Mouse (Mus musculus) liver, embryonic 16.5 days (tissue): Measurements from ENCODE around the gene Oas1c. TPM values are rescaled to one million over a fixed set of nuclear protein-coding genes. Genes with fewer than 3 reads are reported as not detected.
A peak's percentile ranks its signal among the peaks of the same experiment; 100 is the strongest.

Source experiments
- ATAC-seq: fragments of 200-750 bp; cut with Nextera tagmentation; 2 replicates; pipeline ENCODE4 v1.8.0; 2017; ENCODE audit warnings: low read depth, mild to moderate bottlenecking, moderate number of reproducible peaks, moderate library complexity
- H3K27ac ChIP-seq: fragments of 300-500 bp; sonication (generic); 2 replicates; pipeline ENCODE4 v1.5.1; 2014; ENCODE audit warnings: mild to moderate bottlenecking, low read length
- H3K27me3 ChIP-seq: fragments of 300-500 bp; sonication (generic); 2 replicates; pipeline ENCODE4 v1.6.1; 2014; ENCODE audit warnings: low read depth, low read length, mixed read lengths; ENCODE audit not compliant: control insufficient read depth, insufficient read depth
- H3K36me3 ChIP-seq: fragments of 300-500 bp; sonication (generic); 2 replicates; pipeline ENCODE4 v1.6.1; 2014; ENCODE audit warnings: mild to moderate bottlenecking; ENCODE audit not compliant: control insufficient read depth, insufficient read depth
- H3K4me1 ChIP-seq: fragments of 300-500 bp; sonication (generic); 2 replicates; pipeline ENCODE4 v1.6.1; 2014; ENCODE audit warnings: low read depth, low read length, mixed read lengths; ENCODE audit not compliant: control insufficient read depth
- H3K4me2 ChIP-seq: fragments of 300-500 bp; sonication (generic); 2 replicates; pipeline ENCODE4 v1.6.1; 2014; ENCODE audit warnings: low read depth, low read length, mixed read lengths
- H3K4me3 ChIP-seq: fragments of 300-500 bp; sonication (generic); 2 replicates; pipeline ENCODE4 v1.5.1; 2014; ENCODE audit warnings: low read depth, mild to moderate bottlenecking, low read length
- H3K9ac ChIP-seq: fragments of 300-500 bp; sonication (generic); 2 replicates; pipeline ENCODE4 v1.6.1; 2014; ENCODE audit warnings: low read depth, low read length
- H3K9me3 ChIP-seq: fragments of 300-500 bp; sonication (generic); replicated peaks from 2 replicates; pipeline ENCODE4 v1.6.1; 2016; ENCODE audit warnings: low read length; ENCODE audit not compliant: control insufficient read depth
- WGBS: fragments of 180-500 bp; shearing (Covaris S2); extraction: QIAGEN DNeasy Blood & Tissue Kit; methylation state at CpG from one replicate; pipeline ENCODE4 v1.1.7; 2014; ENCODE audit not compliant: insufficient replicate concordance; 5-methylcytosine and 5-hydroxymethylcytosine counted together
- polyA plus RNA-seq: library from polyadenylated mRNA; unstranded; fragments of >200 nt; fragmentation: Nextera tagmentation; extraction: Ambion mirVana; gene quantifications from 2 replicates; pipeline ENCODE4 v1.2.1, GENCODE M21; 2015

Gene Oas1c
- polyA plus RNA-seq, 1 experiment from 2014 or later: 0.12 TPM

DNA sequence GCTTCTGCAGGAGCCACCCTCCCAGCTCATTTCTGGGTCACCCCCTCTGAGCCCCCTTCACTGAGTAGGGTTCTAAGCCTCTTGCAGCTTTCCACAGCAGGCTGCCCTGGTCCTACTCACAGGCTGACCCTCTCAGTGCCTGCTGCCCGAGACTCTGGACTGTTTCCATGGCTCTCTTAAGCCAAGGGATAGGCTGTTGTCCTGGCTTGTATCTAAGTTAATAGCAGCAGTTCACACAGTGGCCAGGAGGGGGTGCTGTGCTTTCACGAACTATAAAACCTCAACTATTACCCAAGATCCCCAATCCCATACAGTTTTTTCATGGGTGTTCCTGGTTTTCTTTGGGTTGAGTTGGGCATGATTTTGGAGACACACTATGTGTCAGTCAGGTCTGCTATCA lies 19.3 kb downstream of the Oas1c start:
- H3K9me3 ChIP-seq: no peaks in the 10 kb centered on the region
- H3K4me3 ChIP-seq: no peak overlapping the region
- ATAC-seq: no peak

DNA sequence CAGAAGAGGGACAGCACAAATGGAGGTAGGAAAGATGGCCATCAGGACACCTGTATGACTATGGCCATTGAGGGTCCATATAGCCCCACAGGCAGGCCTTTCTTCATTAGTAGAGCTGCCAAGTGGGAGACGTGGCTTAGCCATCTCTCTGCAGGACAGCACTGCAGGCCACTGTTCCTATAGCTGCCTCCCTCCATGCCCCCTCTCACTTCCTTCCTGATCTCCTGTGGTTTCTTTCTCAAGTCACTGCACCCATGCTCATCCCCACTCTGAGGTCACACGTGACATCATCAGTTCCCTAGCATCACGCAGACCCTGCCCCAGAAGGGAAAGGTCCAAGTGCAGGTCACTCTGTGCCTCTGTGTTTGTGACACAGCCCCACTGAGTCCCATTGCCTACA lies 25.3 kb downstream of the Oas1c start:
- no peak for ATAC-seq
- H3K27me3 ChIP-seq: no peaks in the 10 kb centered on the region
- 18% methylated on average over 3 of the region's 3 CpGs for WGBS

More for the DNA sequence above, 19.3 kb downstream of the Oas1c start:
- H3K36me3 ChIP-seq: no peaks in the 10 kb centered on the region
- no peaks in the 10 kb centered on the region for H3K4me1 ChIP-seq
- H3K9ac ChIP-seq: no peak overlapping the region
- 13% methylated on average over 2 of the region's 2 CpGs for WGBS
- H3K4me2 ChIP-seq: no peak overlapping the region
- H3K27me3 ChIP-seq: no peaks in the 10 kb centered on the region
- H3K27ac ChIP-seq: no peak overlapping the region

DNA sequence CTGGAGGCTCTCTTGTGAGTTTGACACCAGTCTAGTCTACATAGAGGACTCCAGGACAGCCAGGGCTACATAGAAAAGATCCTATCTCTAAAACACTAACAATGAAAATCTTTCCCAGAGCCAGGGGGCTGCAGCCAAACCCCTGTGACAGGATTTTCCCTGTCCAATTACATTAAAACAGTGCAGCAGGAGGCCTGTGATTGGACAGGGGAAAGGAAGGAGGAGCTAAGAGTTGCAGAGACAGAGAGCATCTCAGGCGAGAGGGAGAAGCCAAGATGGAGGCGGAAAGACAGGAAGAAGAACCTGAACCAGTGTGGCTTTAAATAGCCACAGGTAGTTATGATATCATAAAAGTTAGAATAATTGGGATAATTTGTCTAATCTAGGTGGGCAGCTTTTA lies 29.9 kb downstream of the Oas1c start:
- no peak overlapping the region for H3K9ac ChIP-seq
- no peak overlapping the region for H3K4me2 ChIP-seq
- no peak overlapping the region for H3K27ac ChIP-seq
- no peaks in the 10 kb centered on the region for H3K4me1 ChIP-seq
- H3K9me3 ChIP-seq: no peaks in the 10 kb centered on the region
- no peaks in the 10 kb centered on the region for H3K36me3 ChIP-seq
- no peak overlapping the region for H3K4me3 ChIP-seq
- 63% methylated on average over 2 of the region's 2 CpGs for WGBS
- H3K27me3 ChIP-seq: no peaks in the 10 kb centered on the region
- ATAC-seq: no peak

More for the DNA sequence above, 25.3 kb downstream of the Oas1c start:
- Histone ChIP-seq H3K9ac (no peak overlapping the region), H3K27ac (no peak overlapping the region), H3K9me3 (no peaks in the 10 kb centered on the region), H3K4me3 (no peak overlapping the region), H3K4me1 (no peaks in the 10 kb centered on the region), H3K36me3 (no peaks in the 10 kb centered on the region), H3K4me2 (no peak overlapping the region)

DNA sequence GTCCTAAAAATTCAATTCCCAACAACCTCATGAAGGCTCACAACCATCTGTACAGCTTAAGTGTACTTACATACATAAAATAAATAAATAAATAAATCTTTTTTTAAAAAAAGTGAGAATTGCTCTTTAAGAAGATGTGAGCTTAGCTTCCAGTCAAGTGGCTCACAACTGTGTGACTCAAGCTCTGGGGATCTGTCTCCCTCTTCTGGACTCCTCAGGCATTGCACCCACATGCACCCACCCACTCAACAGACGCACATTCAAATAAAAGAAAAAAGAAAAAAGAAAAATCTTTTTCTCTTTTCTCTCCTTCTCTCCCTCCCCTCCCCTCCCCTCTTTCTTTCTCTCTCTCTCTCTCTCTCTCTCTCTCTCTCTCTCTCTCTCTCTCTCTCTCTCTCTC lies 30.7 kb downstream of the Oas1c start:
- no peak overlapping the region for H3K4me2 ChIP-seq
- ATAC-seq: no peak
- H3K9me3 ChIP-seq: no peaks in the 10 kb centered on the region
- no peak overlapping the region for H3K4me3 ChIP-seq
- no peak overlapping the region for H3K27ac ChIP-seq
- H3K4me1 ChIP-seq: no peaks in the 10 kb centered on the region
- no peak overlapping the region for H3K9ac ChIP-seq
- H3K27me3 ChIP-seq: no peaks in the 10 kb centered on the region
- 58% methylated on average over 1 of the region's 1 CpGs for whole genome bisulfite sequencing
- H3K36me3 ChIP-seq: no peaks in the 10 kb centered on the region

DNA sequence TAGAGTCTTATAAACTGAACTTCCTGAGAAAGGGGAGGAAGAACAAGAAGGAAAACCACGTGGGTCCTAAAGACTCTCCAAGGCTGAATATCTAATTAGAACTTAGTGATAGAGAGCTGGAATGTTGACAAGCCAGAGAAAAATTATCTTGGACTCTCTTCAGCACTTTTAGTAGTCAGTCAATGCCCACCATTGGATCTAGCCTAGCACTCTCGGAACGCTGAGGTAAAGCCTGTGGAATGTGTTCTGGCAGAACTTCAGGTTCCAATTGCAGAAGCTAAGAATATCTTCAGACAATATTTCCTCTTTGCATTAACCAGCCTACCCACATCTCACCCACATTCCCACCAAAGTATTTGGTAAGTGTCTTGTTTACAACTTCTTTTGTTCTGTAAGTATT lies 32.4 kb downstream of the Oas1c start:
- Histone ChIP-seq H3K9ac (no peak overlapping the region), H3K4me2 (no peak overlapping the region), H3K4me3 (no peak overlapping the region), H3K27me3 (no peaks in the 10 kb centered on the region), H3K4me1 (no peaks in the 10 kb centered on the region; the same call in 1 of the 2 replicates), H3K27ac (no peak overlapping the region), H3K36me3 (no peaks in the 10 kb centered on the region), H3K9me3 (no peaks in the 10 kb centered on the region)
- WGBS: 24% methylated on average over 3 of the region's 3 CpGs
- no peak for ATAC-seq

DNA sequence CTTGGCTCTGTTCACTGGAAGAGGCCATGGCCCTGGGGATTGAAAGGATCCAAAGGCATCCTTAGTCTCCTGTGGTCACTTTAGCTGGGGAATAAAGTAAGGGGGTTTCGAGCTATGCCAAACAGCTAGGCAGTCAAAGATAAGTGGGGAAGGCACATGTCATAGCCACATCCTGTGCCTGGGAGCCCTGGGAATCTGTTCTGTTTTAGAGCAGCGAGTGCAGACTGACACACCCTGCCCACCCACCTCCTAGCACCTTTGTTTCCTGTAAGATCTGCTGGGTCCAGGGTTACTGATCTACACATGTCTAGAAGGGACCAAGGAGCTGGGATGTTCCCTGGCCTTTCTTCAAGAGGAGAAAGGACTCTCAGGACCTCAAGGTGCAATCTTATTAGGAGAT lies 33.4 kb downstream of the Oas1c start:
- Histone ChIP-seq H3K9me3 (no peaks in the 10 kb centered on the region), H3K4me3 (no peak overlapping the region), H3K4me2 (no peak overlapping the region), H3K27ac (no peak overlapping the region), H3K36me3 (no peaks in the 10 kb centered on the region), H3K9ac (no peak overlapping the region), H3K27me3 (no peaks in the 10 kb centered on the region), H3K4me1 (no peaks in the 10 kb centered on the region; the same call in 1 of the 2 replicates)
- no peak for ATAC-seq
- whole genome bisulfite sequencing: 16% methylated on average over 2 of the region's 2 CpGs

DNA sequence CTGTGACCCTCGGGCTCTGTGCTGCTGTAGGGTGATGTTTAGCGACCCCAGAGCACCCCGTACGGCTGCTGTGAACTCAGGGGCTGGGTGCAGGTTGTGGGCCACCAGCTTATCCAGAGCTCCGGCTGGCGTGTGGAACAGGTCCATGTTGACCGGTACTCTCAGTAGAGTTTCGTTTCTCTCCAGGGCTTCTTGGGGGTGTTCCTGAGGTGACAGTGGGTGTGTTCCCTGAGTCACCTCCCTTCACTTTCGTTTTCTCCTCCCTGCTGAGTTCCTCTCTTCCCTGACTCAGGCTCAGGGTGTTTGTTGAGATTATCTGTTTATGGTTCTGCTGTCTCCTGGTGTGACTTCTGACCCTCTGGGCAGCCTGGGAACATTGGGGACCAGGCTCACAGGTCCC lies 34.8 kb downstream of the Oas1c start, which contains the start of gene Oas3:
TSS of gene Oas3 (minus strand) at position 184 of the 400 bp plus-strand sequence.
- Histone ChIP-seq H3K4me1 (no peaks in the 10 kb centered on the region; the same call in 1 of the 2 replicates), H3K9me3 (no peaks in the 10 kb centered on the region), H3K9ac (no peak within 1 kb of the TSS), H3K27me3 (no peaks in the 10 kb centered on the region), H3K36me3 (no peaks in the 10 kb centered on the region), H3K4me2 (no peak within 1 kb of the TSS), H3K27ac (no peak within 1 kb of the TSS), H3K4me3 (no peak within 1 kb of the TSS)
- ATAC-seq: no peak
- 44% methylated on average over 9 of the region's 9 CpGs for WGBS

DNA sequence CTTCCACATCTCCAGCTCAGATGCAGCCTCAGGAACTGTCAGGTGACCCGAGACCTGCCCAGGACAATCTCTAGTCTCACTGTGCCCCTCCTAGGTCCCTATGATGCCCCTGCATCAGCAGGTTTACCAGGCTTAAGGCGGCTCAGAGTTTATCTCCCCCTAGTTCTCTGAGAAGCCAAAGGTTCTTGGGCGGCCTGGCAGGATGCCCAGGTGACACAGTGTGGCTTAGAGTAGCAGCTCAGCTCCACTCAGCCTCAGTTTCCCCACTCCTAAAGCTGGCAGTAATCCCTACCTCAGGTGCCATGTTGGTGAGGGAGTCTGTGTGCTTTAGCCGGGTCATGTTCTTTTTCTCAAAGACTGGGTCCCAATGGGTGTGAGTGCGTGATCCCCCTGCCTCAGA lies 35.5 kb downstream of the Oas1c start:
- 58% methylated on average over 5 of the region's 5 CpGs for WGBS
- Histone ChIP-seq H3K4me1 (no peaks in the 10 kb centered on the region; the same call in 1 of the 2 replicates), H3K27me3 (no peaks in the 10 kb centered on the region), H3K9me3 (no peaks in the 10 kb centered on the region), H3K4me2 (no peak overlapping the region), H3K36me3 (no peaks in the 10 kb centered on the region), H3K4me3 (no peak overlapping the region), H3K27ac (no peak overlapping the region), H3K9ac (no peak overlapping the region)
- no peak for ATAC-seq

DNA sequence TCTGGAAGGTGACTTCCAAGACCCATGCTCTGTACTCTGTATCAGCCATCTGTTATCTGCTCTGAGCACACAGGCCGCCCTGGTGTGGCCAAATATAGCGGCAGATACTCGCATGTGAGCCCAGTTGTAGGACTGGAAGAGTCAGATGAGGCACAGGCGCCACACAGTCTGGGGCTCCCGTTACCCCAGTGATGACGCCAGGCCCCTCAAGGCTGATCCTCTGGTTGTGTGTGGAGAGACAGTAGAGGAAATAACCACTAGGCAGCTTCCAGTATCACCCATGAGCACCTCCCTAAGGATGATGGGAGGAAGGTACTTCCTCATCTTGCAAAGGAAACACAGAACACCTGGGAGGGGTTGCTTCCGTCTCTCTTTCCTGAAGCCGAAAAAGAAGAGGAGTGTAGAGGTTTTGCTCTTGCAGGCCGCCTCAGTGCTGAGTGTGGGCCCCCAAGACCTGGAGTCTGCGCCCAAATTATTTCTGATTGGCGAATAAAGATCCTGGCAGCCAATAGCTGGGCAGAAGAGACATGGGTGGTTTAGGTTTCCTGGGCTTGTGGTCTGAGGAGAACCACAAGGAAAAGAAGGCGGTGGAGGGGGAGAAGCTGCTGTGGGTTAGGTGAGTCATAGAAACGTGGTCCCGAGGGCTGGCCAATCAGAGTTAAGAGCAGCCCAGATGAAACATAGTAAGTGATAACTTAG lies 36.9 kb downstream of the Oas1c start:
- H3K4me2 ChIP-seq: peak overlapping the region; percentile 30
- no peak overlapping the region for H3K4me3 ChIP-seq
- H3K4me1 ChIP-seq: no peaks in the 10 kb centered on the region; the same call in 1 of the 2 replicates

More for the DNA sequence above, 36.9 kb downstream of the Oas1c start:
- Histone ChIP-seq H3K36me3 (no peaks in the 10 kb centered on the region), H3K27ac (peak overlapping the region; percentile 33; the same call in 1 of the 2 replicates), H3K27me3 (no peaks in the 10 kb centered on the region), H3K9me3 (no peaks in the 10 kb centered on the region), H3K9ac (no peak overlapping the region)
- 15% methylated on average over 14 of the region's 14 CpGs for WGBS
- ATAC-seq: peak; percentile 86
